In genomic region chr9:120933886-120934758, GRCm38 (mm10) we compare ENCODE assay signal across 8 mouse cellular contexts. TPM values are rescaled to one million over a fixed set of nuclear protein-coding genes. Genes with fewer than 3 reads are reported as not detected.
DNase-seq lines count a peak whose midpoint lies in the region; ATAC-seq and TF ChIP-seq lines count a peak whose summit lies in the region.

No protein-coding gene starts in this region.

- in situ Hi-C loops in ES-E14 (cut with MboI; ENCODE audit: low sequenced_read_pairs in 2 of 2, unreplicated experiment in 2 of 2): no loop called here

- peaks cover 8% of the 10 kb centered on the region for H3K36me3 ChIP-seq in ES-E14 (ENCODE audit: control insufficient read depth, insufficient read depth, low read length, poor library complexity, severe bottlenecking)
- peaks cover 10% of the 10 kb centered on the region; the same call in 1 of the 2 replicates for H3K36me3 ChIP-seq in embryonic facial prominence, embryonic 13.5 days
- H3K36me3 ChIP-seq in heart, embryonic 14.5 days (ENCODE audit: control insufficient read depth, insufficient read depth, low read length): no peaks in the 10 kb centered on the region

- peaks cover 0 to 24% of the 10 kb centered on the region in 2 experiments; a peak in 3 of 4 replicates for H3K4me1 ChIP-seq in ES-E14 (ENCODE audit: control insufficient read depth in 2 of 2, insufficient read depth in 2 of 2, low read length in 2 of 2, poor library complexity in 1 of 2)
- peaks cover 45% of the 10 kb centered on the region for H3K4me1 ChIP-seq in embryonic facial prominence, embryonic 13.5 days
- H3K4me1 ChIP-seq in heart, embryonic 14.5 days (ENCODE audit: control insufficient read depth in 2 of 2, insufficient read depth in 2 of 2, low read length in 2 of 2): peaks cover 8 to 39% of the 10 kb centered on the region in 2 experiments

- under 1% methylated on average over 57 of the region's 57 CpGs for WGBS in embryonic facial prominence, embryonic 13.5 days
- under 1% methylated on average over 53 of the region's 57 CpGs for WGBS in heart, embryonic 14.5 days

- peak overlapping the region; percentile 92 for H3K4me2 ChIP-seq in embryonic facial prominence, embryonic 13.5 days
- H3K4me2 ChIP-seq in heart, embryonic 14.5 days (ENCODE audit: low read length): peak overlapping the region; percentile 80

- peak overlapping the region; percentile 88 for H3K27ac ChIP-seq in ES-E14 (ENCODE audit: insufficient read depth, low read depth, low read length, poor library complexity, severe bottlenecking)
- H3K27ac ChIP-seq in embryonic facial prominence, embryonic 13.5 days: peak overlapping the region; percentile 94
- H3K27ac ChIP-seq in heart, embryonic 14.5 days (replicated peaks in 1 of 2; ENCODE audit: control insufficient read depth in 1 of 2, insufficient read depth in 1 of 2, low read depth in 2 of 2, low read length in 2 of 2): peak overlapping the region; percentile 88 to 95

- peak overlapping the region; percentile 91 to 100 for H3K4me3 ChIP-seq in ES-E14 (ENCODE audit: insufficient read depth in 1 of 2, low read depth in 1 of 2, low read length in 2 of 2, poor library complexity in 1 of 2, severe bottlenecking in 1 of 2)
- H3K4me3 ChIP-seq in embryonic facial prominence, embryonic 13.5 days: peak overlapping the region; percentile 92
- H3K4me3 ChIP-seq in heart, embryonic 14.5 days (ENCODE audit: control insufficient read depth in 1 of 2, insufficient read depth in 1 of 2, low read depth in 1 of 2, low read length in 2 of 2): peak overlapping the region; percentile 93 to 98

- DNase-seq in ES-E14 (ENCODE audit: low read depth, low spot score): no peak
- peak; percentile 63 for DNase-seq in adrenal gland, postnatal 14 days
- peak; percentile 82 for DNase-seq in kidney, postnatal 10 days
- peak; percentile 66 for DNase-seq in lung, postnatal 10 days
- peak; percentile 61 for DNase-seq in right cerebral cortex, postnatal 4 days

- no peaks in the 10 kb centered on the region for H3K27me3 ChIP-seq in embryonic facial prominence, embryonic 13.5 days
- H3K27me3 ChIP-seq in heart, embryonic 14.5 days (ENCODE audit: control insufficient read depth, insufficient read depth, low read length): no peaks in the 10 kb centered on the region

- H3K9ac ChIP-seq in ES-E14 (ENCODE audit: insufficient read depth, low read depth, low read length, poor library complexity, severe bottlenecking): peak overlapping the region; percentile 99
- H3K9ac ChIP-seq in embryonic facial prominence, embryonic 13.5 days: peak overlapping the region; percentile 97
- H3K9ac ChIP-seq in heart, embryonic 14.5 days (ENCODE audit: low read length): peak overlapping the region; percentile 95

- H3K9me3 ChIP-seq in ES-E14 (ENCODE audit: control insufficient read depth, insufficient read depth, low read depth, low read length): no peaks in the 10 kb centered on the region
- H3K9me3 ChIP-seq in embryonic facial prominence, embryonic 13.5 days: no peaks in the 10 kb centered on the region
- no peaks in the 10 kb centered on the region for H3K9me3 ChIP-seq in heart, embryonic 14.5 days (ENCODE audit: control insufficient read depth, low read length)

- ATAC-seq in embryonic facial prominence, embryonic 13.5 days (ENCODE audit: insufficient number of reproducible peaks, insufficient read depth, low FRiP score, low TSS enrichment, low read depth): no peak
- ATAC-seq in heart, embryonic 14.5 days (ENCODE audit: insufficient number of reproducible peaks, insufficient read depth, low FRiP score, low read depth): peak; percentile 2; the same call in 1 of the 2 replicates
- no peak for ATAC-seq in inflammation-experienced regulatory T-cells, adult 6 months

TF ChIP-seq in ES-E14, 5 proteins besides CTCF, POLR2A, EP300 and RAD21:
- no peak for TF ChIP-seq ZC3H11A (IDR thresholded peaks at IDR 0.05; ENCODE audit: borderline replicate concordance, low read depth, low read length)

RNA-seq across cellular contexts. Expression of gene Ctnnb1, which starts 5.1 kb away (rescaled TPM):
- total RNA-seq in ES-E14 (2012; rRNA removed): 536 and 572 TPM in 2 replicates
- total RNA-seq in adrenal gland, postnatal 14 days (2021): 696 and 727 TPM in 2 replicates
- 774 and 809 TPM in 2 replicates for polyA plus RNA-seq in embryonic facial prominence, embryonic 13.5 days (2015; fragmentation: Nextera tagmentation; extraction: Ambion mirVana)
- polyA plus RNA-seq in heart, embryonic 14.5 days (2014; fragmentation: Nextera tagmentation; extraction: Ambion mirVana): 436 and 437 TPM in 2 replicates
- polyA plus RNA-seq in inflammation-experienced regulatory T-cells, adult 6 months (2017; shearing (Covaris generic)): 10 to 100 TPM; 64.5 to 97.0 (median 82.2) TPM
